In genomic region chr4:141311908-141312307, GRCm38 (mm10) we compare ENCODE assay signal across 1 mouse cellular context.
TF ChIP-seq lines count a peak whose summit lies in the region.

No protein-coding gene starts in this region.

TF ChIP-seq in MEL, 35 proteins besides CTCF, POLR2A, EP300 and RAD21 (continued from another document):
- TF ChIP-seq UBTF (IDR thresholded peaks at IDR 0.05; ENCODE audit: borderline replicate concordance, insufficient read depth, low read depth, low read length) (no peak), ELF1 (IDR thresholded peaks at IDR 0.05; ENCODE audit: low read depth, low read length) (no peak), ZC3H11A (IDR thresholded peaks at IDR 0.05; ENCODE audit: low read depth, low read length) (no peak), BHLHE40 (IDR thresholded peaks at IDR 0.05; ENCODE audit: borderline replicate concordance, low read depth, low read length) (no peak), GATA1 (IDR thresholded peaks at IDR 0.05; ENCODE audit: low read depth, low read length) (no peak), POLR2AphosphoS5 (IDR thresholded peaks at IDR 0.05; ENCODE audit: borderline replicate concordance, low read depth, low read length) (no peak)
